Mouse (Mus musculus): ENCODE results near the gene Tmem132b. TPM values are rescaled to one million over a fixed set of nuclear protein-coding genes. Genes with fewer than 3 reads are reported as not detected.

The Tmem132b gene
- polyA plus RNA-seq, 1 experiment: 0.01 TPM

DNA sequence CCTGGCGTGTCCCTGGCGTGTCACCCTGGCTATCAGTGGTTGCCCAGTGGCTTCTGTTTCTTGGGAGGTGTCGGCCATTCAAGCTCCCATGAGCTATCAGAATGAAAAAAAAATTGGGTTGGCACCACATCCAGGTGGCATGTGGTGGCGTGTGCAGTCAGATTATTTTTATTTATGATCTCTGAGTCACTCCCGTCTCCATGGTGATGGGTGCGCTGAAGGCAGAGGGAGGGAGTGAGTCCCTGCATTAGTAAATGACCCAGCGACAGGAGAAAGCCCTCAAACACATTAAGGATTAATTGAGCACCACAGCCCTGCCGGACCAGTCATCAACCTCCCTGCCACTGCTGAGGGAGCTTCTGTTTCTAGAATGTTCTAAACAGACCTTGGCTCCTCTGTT is 52.3 kb downstream of the Tmem132b start:
- H3K79me2 ChIP-seq (ENCODE audit: control insufficient read depth, insufficient read depth): no peaks in the 10 kb centered on the region
- TF ChIP-seq MYOD1 (IDR thresholded peaks at IDR 0.05; ENCODE audit: control insufficient read depth in 1 of 3, insufficient read length in 2 of 3, low read depth in 2 of 3) (no peak), E2F4 (IDR thresholded peaks at IDR 0.05; ENCODE audit: insufficient read depth) (no peak), USF1 (IDR thresholded peaks at IDR 0.05; ENCODE audit: low read depth) (no peak), MAX (IDR thresholded peaks at IDR 0.05; ENCODE audit: low read depth) (no peak), POLR2A (IDR thresholded peaks at IDR 0.05; ENCODE audit: insufficient read length, low read depth) (no peak), TCF3 (IDR thresholded peaks at IDR 0.05; ENCODE audit: insufficient read length, low read depth) (no peak), CEBPB (IDR thresholded peaks at IDR 0.05; ENCODE audit: insufficient read depth, poor library complexity, severe bottlenecking) (no peak), MYOG (IDR thresholded peaks at IDR 0.05; ENCODE audit: control insufficient read depth in 1 of 3, insufficient read depth in 1 of 3, insufficient read length in 2 of 3, low read depth in 2 of 3) (no peak), POLR2AphosphoS2 (IDR thresholded peaks at IDR 0.05; ENCODE audit: insufficient read length, low read depth) (no peak), REST (IDR thresholded peaks at IDR 0.05; ENCODE audit: insufficient read depth, insufficient read length) (no peak), TCF12 (IDR thresholded peaks at IDR 0.05; ENCODE audit: insufficient read depth, poor library complexity, severe bottlenecking) (no peak), SRF (IDR thresholded peaks at IDR 0.05; ENCODE audit: control insufficient read depth, insufficient read length, low read depth) (no peak)
- H3K4me3 ChIP-seq: no peak overlapping the region
- no peak overlapping the region for H3ac ChIP-seq (ENCODE audit: control insufficient read depth, insufficient read length)
- no peaks in the 10 kb centered on the region for H3K36me3 ChIP-seq (ENCODE audit: control insufficient read depth, insufficient read depth)
- no peaks in the 10 kb centered on the region for H3K27me3 ChIP-seq (ENCODE audit: control insufficient read depth, insufficient read depth, insufficient read length)
- H3K4me2 ChIP-seq (ENCODE audit: low read depth): no peak overlapping the region

GRCm38 (mm10) chr5:125585211-125585610 is 53.6 kb downstream of the Tmem132b start:
- no peak overlapping the region for H3K4me3 ChIP-seq
- TF ChIP-seq USF1 (IDR thresholded peaks at IDR 0.05; ENCODE audit: low read depth) (no peak), MYOG (IDR thresholded peaks at IDR 0.05; ENCODE audit: control insufficient read depth in 1 of 3, insufficient read depth in 1 of 3, insufficient read length in 2 of 3, low read depth in 2 of 3) (no peak), SRF (IDR thresholded peaks at IDR 0.05; ENCODE audit: control insufficient read depth, insufficient read length, low read depth) (no peak)
- H3ac ChIP-seq (ENCODE audit: control insufficient read depth, insufficient read length): no peak overlapping the region
- no peak overlapping the region for H3K4me2 ChIP-seq (ENCODE audit: low read depth)
- H3K79me2 ChIP-seq (ENCODE audit: control insufficient read depth, insufficient read depth): no peaks in the 10 kb centered on the region
- no peaks in the 10 kb centered on the region for H3K36me3 ChIP-seq (ENCODE audit: control insufficient read depth, insufficient read depth)
- peaks cover 3% of the 10 kb centered on the region for H3K27me3 ChIP-seq (ENCODE audit: control insufficient read depth, insufficient read depth, insufficient read length)

DNA sequence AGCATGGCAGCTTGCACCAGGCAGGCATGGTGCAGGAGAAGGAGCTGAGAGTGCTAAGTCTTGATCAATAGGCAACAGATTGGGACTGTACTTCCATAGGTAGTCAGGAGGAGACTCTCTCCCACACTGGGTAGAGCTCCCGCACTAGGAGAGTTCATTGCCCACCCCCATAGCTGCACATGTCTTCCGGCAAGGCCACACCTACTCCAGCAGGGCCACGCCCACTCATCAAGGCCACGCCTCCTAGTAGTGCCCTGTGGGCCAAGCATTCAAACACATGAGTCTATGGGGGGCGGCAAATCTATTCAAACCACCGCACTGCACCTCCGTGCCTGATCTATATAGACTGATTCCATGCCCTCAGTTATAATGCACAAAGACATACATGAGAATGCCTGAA is 56.6 kb downstream of the Tmem132b start:
- peaks cover 18% of the 10 kb centered on the region for H3K27me3 ChIP-seq (ENCODE audit: control insufficient read depth, insufficient read depth, insufficient read length)
- no peak overlapping the region for H3ac ChIP-seq (ENCODE audit: control insufficient read depth, insufficient read length)
- no peaks in the 10 kb centered on the region for H3K79me2 ChIP-seq (ENCODE audit: control insufficient read depth, insufficient read depth)
- no peak overlapping the region for H3K4me2 ChIP-seq (ENCODE audit: low read depth)
- H3K4me3 ChIP-seq: no peak overlapping the region
- no peaks in the 10 kb centered on the region for H3K36me3 ChIP-seq (ENCODE audit: control insufficient read depth, insufficient read depth)
- no peak for TF ChIP-seq MYOD1 (IDR thresholded peaks at IDR 0.05; ENCODE audit: control insufficient read depth in 1 of 3, insufficient read length in 2 of 3, low read depth in 2 of 3)
- no peak for TF ChIP-seq MYOG (IDR thresholded peaks at IDR 0.05; ENCODE audit: control insufficient read depth in 1 of 3, insufficient read depth in 1 of 3, insufficient read length in 2 of 3, low read depth in 2 of 3)
- TF ChIP-seq TCF12 (IDR thresholded peaks at IDR 0.05; ENCODE audit: insufficient read depth, poor library complexity, severe bottlenecking): no peak
- TF ChIP-seq TCF3 (IDR thresholded peaks at IDR 0.05; ENCODE audit: insufficient read length, low read depth): no peak
- TF ChIP-seq MAX (IDR thresholded peaks at IDR 0.05; ENCODE audit: low read depth): no peak
- TF ChIP-seq CEBPB (IDR thresholded peaks at IDR 0.05; ENCODE audit: insufficient read depth, poor library complexity, severe bottlenecking): no peak
- TF ChIP-seq SRF (IDR thresholded peaks at IDR 0.05; ENCODE audit: control insufficient read depth, insufficient read length, low read depth): no peak
- TF ChIP-seq POLR2AphosphoS2 (IDR thresholded peaks at IDR 0.05; ENCODE audit: insufficient read length, low read depth): no peak
- TF ChIP-seq E2F4 (IDR thresholded peaks at IDR 0.05; ENCODE audit: insufficient read depth): no peak
- no peak for TF ChIP-seq USF1 (IDR thresholded peaks at IDR 0.05; ENCODE audit: low read depth)
- no peak for TF ChIP-seq POLR2A (IDR thresholded peaks at IDR 0.05; ENCODE audit: insufficient read length, low read depth)
- TF ChIP-seq REST (IDR thresholded peaks at IDR 0.05; ENCODE audit: insufficient read depth, insufficient read length): no peak

- peak in 1 of 3 experiments; percentile 40 for TF ChIP-seq MYOD1 (IDR thresholded peaks at IDR 0.05; ENCODE audit: control insufficient read depth in 1 of 3, insufficient read length in 2 of 3, low read depth in 2 of 3)
- peak; percentile 74 for TF ChIP-seq USF1 (IDR thresholded peaks at IDR 0.05; ENCODE audit: low read depth)
- no peak for TF ChIP-seq REST (IDR thresholded peaks at IDR 0.05; ENCODE audit: insufficient read depth, insufficient read length)
- H3K4me3 ChIP-seq: no peak overlapping the region
Observed at GRCm38 (mm10) chr5:125588876-125589667, 57.5 kb downstream of the Tmem132b start.

GRCm38 (mm10) chr5:125598056-125598455 is 66.5 kb downstream of the Tmem132b start:
- no peak overlapping the region for H3K4me3 ChIP-seq
- TF ChIP-seq TCF3 (IDR thresholded peaks at IDR 0.05; ENCODE audit: insufficient read length, low read depth): no peak
- no peak for TF ChIP-seq POLR2AphosphoS2 (IDR thresholded peaks at IDR 0.05; ENCODE audit: insufficient read length, low read depth)
- TF ChIP-seq USF1 (IDR thresholded peaks at IDR 0.05; ENCODE audit: low read depth): no peak
- TF ChIP-seq MAX (IDR thresholded peaks at IDR 0.05; ENCODE audit: low read depth): no peak
- no peak for TF ChIP-seq E2F4 (IDR thresholded peaks at IDR 0.05; ENCODE audit: insufficient read depth)
- TF ChIP-seq MYOG (IDR thresholded peaks at IDR 0.05; ENCODE audit: control insufficient read depth in 1 of 3, insufficient read depth in 1 of 3, insufficient read length in 2 of 3, low read depth in 2 of 3): no peak
- TF ChIP-seq CEBPB (IDR thresholded peaks at IDR 0.05; ENCODE audit: insufficient read depth, poor library complexity, severe bottlenecking): no peak
- no peak for TF ChIP-seq SRF (IDR thresholded peaks at IDR 0.05; ENCODE audit: control insufficient read depth, insufficient read length, low read depth)

More at GRCm38 (mm10) chr5:125588876-125589667, 57.5 kb downstream of the Tmem132b start:
- H3K36me3 ChIP-seq (ENCODE audit: control insufficient read depth, insufficient read depth): no peaks in the 10 kb centered on the region
- peak overlapping the region; percentile 67 for H3K4me2 ChIP-seq (ENCODE audit: low read depth)
- no peak overlapping the region for H3ac ChIP-seq (ENCODE audit: control insufficient read depth, insufficient read length)
- no peaks in the 10 kb centered on the region for H3K79me2 ChIP-seq (ENCODE audit: control insufficient read depth, insufficient read depth)
- H3K27me3 ChIP-seq (ENCODE audit: control insufficient read depth, insufficient read depth, insufficient read length): peaks cover 18% of the 10 kb centered on the region

More at GRCm38 (mm10) chr5:125598056-125598455, 66.5 kb downstream of the Tmem132b start:
- Histone ChIP-seq H3K79me2 (ENCODE audit: control insufficient read depth, insufficient read depth) (no peaks in the 10 kb centered on the region), H3K36me3 (ENCODE audit: control insufficient read depth, insufficient read depth) (no peaks in the 10 kb centered on the region), H3K27me3 (ENCODE audit: control insufficient read depth, insufficient read depth, insufficient read length) (no peaks in the 10 kb centered on the region), H3K4me2 (ENCODE audit: low read depth) (no peak overlapping the region), H3ac (ENCODE audit: control insufficient read depth, insufficient read length) (no peak overlapping the region)
